Mouse (Mus musculus) midbrain, embryonic 14.5 days (tissue): ENCODE results near the gene Pcnp. TPM values are rescaled to one million over a fixed set of nuclear protein-coding genes. Genes with fewer than 3 reads are reported as not detected.
"Not testable (repeated sequence)": the region's sequence is repeated elsewhere in the genome, so short reads cannot be mapped to it uniquely, and the experiment has no call there.

Experiments used
- ATAC-seq: fragments of 200-750 bp; cut with Nextera tagmentation; 2 replicates; pipeline ENCODE4 v1.8.0; 2017; ENCODE audit warnings: moderate number of reproducible peaks, moderate library complexity; ENCODE audit not compliant: low FRiP score, low TSS enrichment
- DNase-seq: peaks from one replicate; pipeline ENCODE4 v3.0.0-alpha.2; 2015
- H3K27ac ChIP-seq: fragments of 300-500 bp; sonication (generic); replicated peaks from 2 replicates; pipeline ENCODE4 v1.5.1; 2014; ENCODE audit warnings: mild to moderate bottlenecking, low read depth, low read length, moderate library complexity
- H3K27me3 ChIP-seq: fragments of 300-500 bp; sonication (generic); 2 replicates; pipeline ENCODE4 v1.6.1; 2014; ENCODE audit warnings: low read length, control low read depth, mixed read lengths; ENCODE audit not compliant: control insufficient read depth, insufficient read depth
- H3K36me3 ChIP-seq: fragments of 300-500 bp; sonication (generic); 2 replicates; pipeline ENCODE4 v1.6.1; 2014; ENCODE audit warnings: low read length, control low read depth; ENCODE audit not compliant: control insufficient read depth, insufficient read depth
- H3K4me1 ChIP-seq: fragments of 300-500 bp; sonication (generic); 2 replicates; pipeline ENCODE4 v1.6.1; 2014; ENCODE audit warnings: mild to moderate bottlenecking, antibody characterized with exemption, low read length, control low read depth; ENCODE audit not compliant: control insufficient read depth, insufficient read depth
- H3K4me2 ChIP-seq: fragments of 300-500 bp; sonication (generic); 2 replicates; pipeline ENCODE4 v1.6.1; 2014; ENCODE audit warnings: mild to moderate bottlenecking, low read length, moderate library complexity
- H3K4me3 ChIP-seq: fragments of 300-500 bp; sonication (generic); replicated peaks from 2 replicates; pipeline ENCODE4 v1.5.1; 2014; ENCODE audit warnings: low read depth, low read length
- H3K9ac ChIP-seq: fragments of 300-500 bp; sonication (generic); replicated peaks from 2 replicates; pipeline ENCODE4 v1.6.1; 2014; ENCODE audit warnings: mild to moderate bottlenecking, low read length, moderate library complexity
- H3K9me3 ChIP-seq: fragments of 300-500 bp; sonication (generic); 2 replicates; pipeline ENCODE4 v1.6.1; 2016; ENCODE audit warnings: low read length, control low read depth, mixed read lengths; ENCODE audit not compliant: control insufficient read depth
- WGBS: fragments of 180-500 bp; shearing (Covaris S2); extraction: QIAGEN DNeasy Blood & Tissue Kit; methylation state at CpG from one replicate; pipeline ENCODE4 v1.1.7; 2014; 5-methylcytosine and 5-hydroxymethylcytosine counted together
- microRNA-seq: library from miRNA; unstranded; fragments of <30 nt; microRNA quantifications from one replicate; pipeline ENCODE4, GENCODE M21; 2016
- polyA plus RNA-seq: library from polyadenylated mRNA; unstranded; fragments of >200 nt; fragmentation: Nextera tagmentation; extraction: Ambion mirVana; gene quantifications from 2 replicates; pipeline ENCODE4 v1.2.1, GENCODE M21; 2014

Pcnp gene
- polyA plus RNA-seq, 1 experiment from 2014 or later = 241 TPM

GRCm38 (mm10) chr16:55966212-55966871 is 63.2 kb downstream of the Pcnp start, which contains the start of gene Rpl24:
Rpl24 (plus strand) TSS chr16:55966275.
- peak within 1 kb of the TSS; percentile 91 for H3K4me2 ChIP-seq
- peaks cover 29% of the 10 kb centered on the region for H3K36me3 ChIP-seq
- H3K27me3 ChIP-seq = no peaks in the 10 kb centered on the region
- peaks cover 7% of the 10 kb centered on the region for H3K4me1 ChIP-seq
- H3K9me3 ChIP-seq = no peaks in the 10 kb centered on the region
- H3K27ac ChIP-seq = peak within 1 kb of the TSS; percentile 80
- H3K4me3 ChIP-seq = peak within 1 kb of the TSS; percentile 74
- ATAC-seq (peak; percentile 94), DNase-seq (peak; percentile 97)
- under 1% methylated on average over 42 of the region's 42 CpGs for whole genome bisulfite sequencing
- H3K9ac ChIP-seq = peak within 1 kb of the TSS; percentile 89

- no peak overlapping the region for H3K27ac ChIP-seq
- DNase-seq = peak; percentile 63
- H3K36me3 ChIP-seq = peaks cover 9% of the 10 kb centered on the region
- no peak overlapping the region for H3K9ac ChIP-seq
- WGBS = 70% methylated on average over 4 of the region's 4 CpGs
- ATAC-seq = no peak
- no peak overlapping the region for H3K4me3 ChIP-seq
- H3K27me3 ChIP-seq = no peaks in the 10 kb centered on the region
- no peak overlapping the region for H3K4me2 ChIP-seq
- no peaks in the 10 kb centered on the region for H3K9me3 ChIP-seq
- H3K4me1 ChIP-seq = peaks cover 7% of the 10 kb centered on the region
Observed at GRCm38 (mm10) chr16:55964126-55964949, 65.2 kb downstream of the Pcnp start.

- DNase-seq, H3K36me3 ChIP-seq, H3K4me1 ChIP-seq, H3K27ac ChIP-seq, H3K27me3 ChIP-seq, H3K4me3 ChIP-seq, H3K9me3 ChIP-seq, ATAC-seq, H3K4me2 ChIP-seq, H3K9ac ChIP-seq: not testable (repeated sequence)
- WGBS = 89% methylated on average over 6 of the region's 11 CpGs
Observed at GRCm38 (mm10) chr16:55963068-55963467, 66.5 kb downstream of the Pcnp start.

Small RNA genes lying within 50 kb of the gene (microRNA-seq; reads per million reads assigned to microRNA genes)
- not detected for gene Gm24047

Other genes starting within 250 kb of the Pcnp start
- gene Nfkbiz, start 190.8 kb downstream of the Pcnp start, polyA plus RNA-seq = 1.2 and 1.3 TPM in 2 replicates
- 1.6 and 1.7 TPM in 2 replicates for gene Nxpe3, start 134.5 kb downstream of the Pcnp start, polyA plus RNA-seq
- 14.5 and 20.8 TPM in 2 replicates for gene Cep97, start 94.9 kb downstream of the Pcnp start, polyA plus RNA-seq
- 580 and 653 TPM in 2 replicates for gene Rpl24, start 63.5 kb downstream of the Pcnp start, polyA plus RNA-seq
- gene Zbtb11, start 55.9 kb downstream of the Pcnp start, polyA plus RNA-seq = 20.5 and 24.4 TPM in 2 replicates
- 23.8 and 24.0 TPM in 2 replicates for gene Trmt10c, start 8.1 kb upstream of the Pcnp start, polyA plus RNA-seq
- 59.6 and 70.9 TPM in 2 replicates for gene Senp7, start 18.6 kb upstream of the Pcnp start, polyA plus RNA-seq
- gene Impg2, start 174.6 kb upstream of the Pcnp start, polyA plus RNA-seq = 0.26 and 0.30 TPM in 2 replicates